Mouse (Mus musculus) thymus, adult 2 months (tissue): ENCODE results near the gene Cldn18. TPM values are rescaled to one million over a fixed set of nuclear protein-coding genes. Genes with fewer than 3 reads are reported as not detected.

ENCODE experiments used
- DNase-seq: peaks from one replicate; pipeline ENCODE4 v3.0.0; 2021
- H3K27ac ChIP-seq: fragments of 200-500 bp; 2 replicates; pipeline ENCODE4 v1.5.1; 2012; ENCODE audit warnings: low read length, control low read depth; ENCODE audit not compliant: control insufficient read depth, insufficient read depth
- H3K27me3 ChIP-seq: fragments of 200-500 bp; 2 replicates; pipeline ENCODE4 v1.6.1; 2012; ENCODE audit warnings: mild to moderate bottlenecking, low read length, moderate library complexity, mixed read lengths; ENCODE audit not compliant: control insufficient read depth, insufficient read depth
- H3K36me3 ChIP-seq: fragments of 200-500 bp; 2 replicates; pipeline ENCODE4 v1.6.1; 2012; ENCODE audit warnings: mild to moderate bottlenecking, low read length, moderate library complexity; ENCODE audit not compliant: control insufficient read depth, insufficient read depth
- H3K4me1 ChIP-seq: fragments of 200-500 bp; replicated peaks from 2 replicates; pipeline ENCODE4 v1.6.1; 2012; ENCODE audit warnings: low read length; ENCODE audit not compliant: control insufficient read depth, insufficient read depth
- H3K4me3 ChIP-seq: fragments of 200-500 bp; 2 replicates; pipeline ENCODE4 v1.5.1; 2012; ENCODE audit warnings: mild to moderate bottlenecking, low read length, control low read depth, moderate library complexity; ENCODE audit not compliant: control insufficient read depth, insufficient read depth
- CTCF ChIP-seq: fragments of 200-500 bp; IDR thresholded peaks from 2 replicates; pipeline ENCODE4 v1.5.1; 2012; ENCODE audit warnings: mild to moderate bottlenecking, control low read depth, low read length, moderate library complexity, borderline replicate concordance; ENCODE audit not compliant: control insufficient read depth, poor library complexity, insufficient read depth; ENCODE audit errors: extremely low read depth
- POLR2A ChIP-seq: fragments of 200-500 bp; IDR thresholded peaks from 2 replicates; pipeline ENCODE4 v1.6.1; 2012; ENCODE audit warnings: mild to moderate bottlenecking, low read length, control low read depth, moderate library complexity; ENCODE audit not compliant: control insufficient read depth, poor library complexity, insufficient read depth; ENCODE audit errors: extremely low read depth
- whole genome bisulfite sequencing: fragments of 180-500 bp; shearing (Covaris S2); methylation state at CpG from one replicate; pipeline ENCODE4 v1.1.7; 2018; 5-methylcytosine and 5-hydroxymethylcytosine counted together
- polyA plus RNA-seq: library from polyadenylated mRNA; depleted of rRNA; stranded (reverse); fragments of >200 nt; gene quantifications from 2 replicates; pipeline ENCODE4 v1.2.3, GENCODE M21; 2012; rRNA removed

The Cldn18 gene
- polyA plus RNA-seq, 1 experiment = 0.55 TPM

DNA sequence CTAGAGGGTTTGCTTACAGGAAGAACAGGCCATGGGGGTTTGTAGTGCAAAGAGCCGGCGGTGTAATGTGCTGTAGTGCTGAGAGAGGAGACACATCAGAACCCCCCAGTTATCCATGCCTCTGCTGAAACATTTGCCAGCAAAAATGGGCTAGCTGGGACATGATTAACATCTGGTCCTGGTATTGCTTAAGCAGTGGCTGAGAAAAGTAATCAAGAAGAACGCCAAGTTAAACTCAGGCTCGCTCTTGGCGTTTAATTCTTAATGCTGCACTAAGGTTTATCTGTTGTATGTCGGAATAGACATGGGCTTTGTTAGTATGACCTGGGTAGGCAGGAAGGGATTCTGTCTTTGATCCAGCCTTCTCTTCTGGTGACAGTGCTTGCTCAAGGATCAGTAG lies 71.0 kb downstream of the Cldn18 start:
- H3K4me1 ChIP-seq = no peaks in the 10 kb centered on the region
- no peak overlapping the region for H3K4me3 ChIP-seq
- no peaks in the 10 kb centered on the region for H3K36me3 ChIP-seq
- 95% methylated on average over 6 of the region's 6 CpGs for WGBS
- no peak overlapping the region for H3K27ac ChIP-seq
- DNase-seq = no peak
- no peak for TF ChIP-seq POLR2A
- TF ChIP-seq CTCF = no peak
- H3K27me3 ChIP-seq = no peaks in the 10 kb centered on the region

DNA sequence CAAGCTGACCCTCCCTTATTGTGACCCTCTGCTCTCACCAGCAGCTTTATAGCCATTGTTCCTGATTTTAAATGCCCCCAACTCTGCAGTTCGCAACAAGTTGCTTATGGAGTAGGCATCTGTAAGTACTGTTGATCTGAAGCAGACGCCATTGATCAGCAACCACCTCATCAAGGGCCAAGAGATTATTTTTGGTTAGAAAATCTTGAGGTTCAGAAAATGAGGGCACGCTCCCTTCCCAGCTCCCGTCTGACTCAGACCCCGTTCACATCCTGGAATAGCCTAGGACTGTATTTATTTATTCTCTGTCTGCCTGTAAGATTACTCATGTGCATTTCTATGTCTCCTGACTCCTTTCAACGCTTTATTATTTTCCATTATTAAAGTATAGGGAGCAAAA lies 71.7 kb downstream of the Cldn18 start:
- TF ChIP-seq POLR2A (no peak), CTCF (no peak)
- no peak overlapping the region for H3K4me3 ChIP-seq
- no peaks in the 10 kb centered on the region for H3K4me1 ChIP-seq
- DNase-seq = no peak
- no peak overlapping the region for H3K27ac ChIP-seq
- 94% methylated on average over 6 of the region's 6 CpGs for WGBS
- H3K27me3 ChIP-seq = no peaks in the 10 kb centered on the region
- H3K36me3 ChIP-seq = no peaks in the 10 kb centered on the region

DNA sequence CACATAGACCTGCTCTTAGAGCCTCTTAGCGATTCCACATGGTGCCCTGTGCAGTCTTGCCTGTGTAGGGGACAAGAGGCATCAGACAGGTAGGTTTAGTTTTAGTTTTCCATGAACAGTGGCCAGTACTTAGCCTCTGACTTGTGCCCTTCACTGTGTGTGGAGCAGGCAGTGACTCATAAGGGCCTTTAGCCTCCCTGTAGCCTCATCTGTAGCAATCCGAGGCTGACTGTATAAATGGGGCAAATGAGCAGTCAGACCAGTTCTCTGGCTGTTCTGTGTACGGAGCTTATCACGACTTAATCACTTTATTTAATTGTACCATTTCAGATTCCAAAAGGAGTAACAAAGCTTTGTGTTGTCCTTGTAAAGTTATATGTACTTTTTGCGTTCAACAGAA lies 77.1 kb downstream of the Cldn18 start:
- Histone ChIP-seq H3K4me1 (no peaks in the 10 kb centered on the region), H3K27ac (no peak overlapping the region), H3K4me3 (no peak overlapping the region), H3K27me3 (no peaks in the 10 kb centered on the region), H3K36me3 (no peaks in the 10 kb centered on the region)
- TF ChIP-seq POLR2A (no peak), CTCF (no peak)
- no peak for DNase-seq
- 95% methylated on average over 5 of the region's 5 CpGs for WGBS

Other genes starting within 250 kb of the Cldn18 start
- gene Armc8, start 148.4 kb downstream of the Cldn18 start, polyA plus RNA-seq = 15.0 and 15.6 TPM in 2 replicates
- 18.6 and 20.4 TPM in 2 replicates for gene Dbr1, start 141.5 kb downstream of the Cldn18 start, polyA plus RNA-seq
- 0.05 and 0.11 TPM in 2 replicates for gene A4gnt, start 104.8 kb downstream of the Cldn18 start, polyA plus RNA-seq
- gene Dzip1l, start 87.8 kb downstream of the Cldn18 start, polyA plus RNA-seq = 1.3 and 1.4 TPM in 2 replicates
- gene Sox14, start 158.9 kb upstream of the Cldn18 start, polyA plus RNA-seq = 0.08 TPM in 1 of 2 replicates, not detected in the other